Mouse (Mus musculus) liver, embryonic 13.5 days (tissue): ENCODE measurements around the gene Palld. TPM values are rescaled to one million over a fixed set of nuclear protein-coding genes. Genes with fewer than 3 reads are reported as not detected.

Source experiments
- ATAC-seq: fragments of 200-750 bp; cut with Nextera tagmentation; 2 replicates; pipeline ENCODE4 v1.8.0; 2017; ENCODE audit warnings: low read depth, mild to moderate bottlenecking, moderate number of reproducible peaks, moderate library complexity
- DNase-seq: peaks from one replicate; pipeline ENCODE4 v3.0.0; 2022
- H3K27ac ChIP-seq: fragments of 300-500 bp; sonication (generic); 2 replicates; pipeline ENCODE4 v1.5.1; 2015; ENCODE audit warnings: moderate library complexity, mild to moderate bottlenecking, inconsistent platforms
- H3K27me3 ChIP-seq: fragments of 300-500 bp; sonication (generic); 2 replicates; pipeline ENCODE4 v1.6.1; 2015; ENCODE audit warnings: mild to moderate bottlenecking, inconsistent platforms
- H3K36me3 ChIP-seq: fragments of 300-500 bp; sonication (generic); 2 replicates; pipeline ENCODE4 v1.6.1; 2015; ENCODE audit warnings: mild to moderate bottlenecking, inconsistent platforms
- H3K4me1 ChIP-seq: fragments of 300-500 bp; sonication (generic); replicated peaks from 2 replicates; pipeline ENCODE4 v1.6.1; 2015; ENCODE audit warnings: inconsistent platforms
- H3K4me2 ChIP-seq: fragments of 300-500 bp; sonication (generic); 2 replicates; pipeline ENCODE4 v1.6.1; 2015; ENCODE audit warnings: inconsistent platforms, mild to moderate bottlenecking, moderate library complexity
- H3K4me3 ChIP-seq: fragments of 300-500 bp; sonication (generic); replicated peaks from 2 replicates; pipeline ENCODE4 v1.5.1; 2015; ENCODE audit warnings: mild to moderate bottlenecking, inconsistent platforms
- H3K9ac ChIP-seq: fragments of 300-500 bp; sonication (generic); 2 replicates; pipeline ENCODE4 v1.6.1; 2015; ENCODE audit warnings: mild to moderate bottlenecking, inconsistent platforms
- H3K9me3 ChIP-seq: fragments of 300-500 bp; sonication (generic); replicated peaks from 2 replicates; pipeline ENCODE4 v1.6.1; 2016; ENCODE audit warnings: inconsistent platforms
- WGBS: fragments of 180-500 bp; shearing (Covaris S2); methylation state at CpG from one replicate; pipeline ENCODE4 v1.1.7; 2015; ENCODE audit not compliant: insufficient replicate concordance; 5-methylcytosine and 5-hydroxymethylcytosine counted together
- polyA plus RNA-seq: library from polyadenylated mRNA; unstranded; fragments of >200 nt; fragmentation: Nextera tagmentation; extraction: Ambion mirVana; gene quantifications from 2 replicates; pipeline ENCODE4 v1.2.1, GENCODE M21; 2015

Palld gene
- polyA plus RNA-seq, 1 experiment from 2014 or later = 5.6 TPM

GRCm38 (mm10) chr8:61596889-61597288, 305.6 kb downstream of the Palld start:
- no peaks in the 10 kb centered on the region for H3K36me3 ChIP-seq
- DNase-seq (no peak), ATAC-seq (no peak)
- H3K4me2 ChIP-seq = no peak overlapping the region
- H3K9ac ChIP-seq = no peak overlapping the region
- WGBS = 55% methylated on average over 3 of the region's 3 CpGs
- H3K4me1 ChIP-seq = no peaks in the 10 kb centered on the region
- H3K27me3 ChIP-seq = no peaks in the 10 kb centered on the region
- H3K9me3 ChIP-seq = no peaks in the 10 kb centered on the region
- H3K4me3 ChIP-seq = no peak overlapping the region
- H3K27ac ChIP-seq = no peak overlapping the region

- H3K4me2 ChIP-seq = peak overlapping the region; percentile 65
- DNase-seq = no peak
- peaks cover 10% of the 10 kb centered on the region for H3K4me1 ChIP-seq
- peak; percentile 16; the same call in 1 of the 2 replicates for ATAC-seq
- no peak overlapping the region for H3K4me3 ChIP-seq
- H3K9me3 ChIP-seq = no peaks in the 10 kb centered on the region
- H3K36me3 ChIP-seq = no peaks in the 10 kb centered on the region
- H3K27me3 ChIP-seq = peaks cover 19% of the 10 kb centered on the region
- 27% methylated on average over 8 of the region's 8 CpGs for WGBS
- H3K9ac ChIP-seq = no peak overlapping the region
- no peak overlapping the region for H3K27ac ChIP-seq
Observed at GRCm38 (mm10) chr8:61591446-61591845, 311.0 kb downstream of the Palld start.

- H3K36me3 ChIP-seq = no peaks in the 10 kb centered on the region
- H3K27ac ChIP-seq = peak overlapping the region; percentile 34; the same call in 1 of the 2 replicates
- peak overlapping the region; percentile 58 for H3K4me3 ChIP-seq
- no peaks in the 10 kb centered on the region for H3K9me3 ChIP-seq
- peak overlapping the region; percentile 65 for H3K4me2 ChIP-seq
- ATAC-seq (peak; percentile 80), DNase-seq (peak; percentile 57)
- H3K9ac ChIP-seq = peak overlapping the region; percentile 67
- WGBS = under 1% methylated on average over 35 of the region's 35 CpGs
- peaks cover 10% of the 10 kb centered on the region for H3K4me1 ChIP-seq
- H3K27me3 ChIP-seq = peaks cover 19% of the 10 kb centered on the region
Observed at GRCm38 (mm10) chr8:61590551-61591431, 311.7 kb downstream of the Palld start.

- 17% methylated on average over 11 of the region's 11 CpGs for WGBS
- H3K36me3 ChIP-seq = no peaks in the 10 kb centered on the region
- peaks cover 19% of the 10 kb centered on the region for H3K27me3 ChIP-seq
- peaks cover 14% of the 10 kb centered on the region for H3K4me1 ChIP-seq
- H3K9me3 ChIP-seq = no peaks in the 10 kb centered on the region
- DNase-seq (no peak), ATAC-seq (peak; percentile 50)
- H3K9ac ChIP-seq = no peak overlapping the region
- peak overlapping the region; percentile 65 for H3K4me2 ChIP-seq
- peak overlapping the region; percentile 58 for H3K4me3 ChIP-seq
- no peak overlapping the region for H3K27ac ChIP-seq
Observed at GRCm38 (mm10) chr8:61589972-61590391, 312.5 kb downstream of the Palld start.

- no peak overlapping the region for H3K27ac ChIP-seq
- DNase-seq = no peak
- peaks cover 20% of the 10 kb centered on the region for H3K4me1 ChIP-seq
- no peak overlapping the region for H3K4me3 ChIP-seq
- ATAC-seq = no peak
- WGBS = 55% methylated on average over 1 of the region's 1 CpGs
- H3K36me3 ChIP-seq = no peaks in the 10 kb centered on the region
- H3K9me3 ChIP-seq = no peaks in the 10 kb centered on the region
- peaks cover 19% of the 10 kb centered on the region for H3K27me3 ChIP-seq
- no peak overlapping the region for H3K9ac ChIP-seq
- H3K4me2 ChIP-seq = no peak overlapping the region
Observed at GRCm38 (mm10) chr8:61588336-61588735, 314.2 kb downstream of the Palld start.

GRCm38 (mm10) chr8:61587731-61588130, 314.8 kb downstream of the Palld start:
- Histone ChIP-seq H3K27me3 (peaks cover 19% of the 10 kb centered on the region), H3K4me1 (peaks cover 20% of the 10 kb centered on the region), H3K4me3 (no peak overlapping the region), H3K9me3 (no peaks in the 10 kb centered on the region), H3K9ac (no peak overlapping the region), H3K4me2 (no peak overlapping the region), H3K27ac (no peak overlapping the region), H3K36me3 (no peaks in the 10 kb centered on the region)
- no peak for ATAC-seq
- DNase-seq = no peak
- WGBS = 43% methylated on average over 3 of the region's 3 CpGs

GRCm38 (mm10) chr8:61586529-61586928, 316.0 kb downstream of the Palld start:
- H3K27ac ChIP-seq = no peak overlapping the region
- H3K4me3 ChIP-seq = no peak overlapping the region
- 15% methylated on average over 3 of the region's 3 CpGs for WGBS
- H3K4me1 ChIP-seq = peaks cover 20% of the 10 kb centered on the region
- no peaks in the 10 kb centered on the region for H3K36me3 ChIP-seq
- H3K27me3 ChIP-seq = peaks cover 19% of the 10 kb centered on the region
- no peaks in the 10 kb centered on the region for H3K9me3 ChIP-seq
- no peak for ATAC-seq
- no peak overlapping the region for H3K4me2 ChIP-seq
- no peak for DNase-seq
- H3K9ac ChIP-seq = no peak overlapping the region

GRCm38 (mm10) chr8:61585746-61586145, 316.7 kb downstream of the Palld start:
- Histone ChIP-seq H3K36me3 (no peaks in the 10 kb centered on the region), H3K27me3 (peaks cover 14% of the 10 kb centered on the region), H3K4me3 (no peak overlapping the region), H3K27ac (no peak overlapping the region), H3K4me2 (no peak overlapping the region), H3K9me3 (no peaks in the 10 kb centered on the region), H3K9ac (no peak overlapping the region), H3K4me1 (peaks cover 13% of the 10 kb centered on the region; the same call in 1 of the 2 replicates)
- ATAC-seq (no peak), DNase-seq (no peak)
- 50% methylated on average over 3 of the region's 3 CpGs for WGBS

GRCm38 (mm10) chr8:61584714-61585383, 317.6 kb downstream of the Palld start:
- 23% methylated on average over 5 of the region's 5 CpGs for WGBS
- Histone ChIP-seq H3K4me1 (0 out of 2 replicates have a peak, but pooled peaks cover 10% of the 10 kb centered on the region), H3K4me2 (no peak overlapping the region), H3K27me3 (peaks cover 7% of the 10 kb centered on the region), H3K9ac (no peak overlapping the region), H3K4me3 (no peak overlapping the region), H3K27ac (no peak overlapping the region), H3K36me3 (no peaks in the 10 kb centered on the region), H3K9me3 (no peaks in the 10 kb centered on the region)
- DNase-seq (no peak), ATAC-seq (0 out of 2 replicates have a peak, but pooled peaks have one; percentile 31)

- Histone ChIP-seq H3K9ac (no peak overlapping the region), H3K4me2 (no peak overlapping the region), H3K27ac (no peak overlapping the region), H3K4me1 (0 out of 2 replicates have a peak, but pooled peaks cover 10% of the 10 kb centered on the region), H3K4me3 (no peak overlapping the region), H3K27me3 (no peaks in the 10 kb centered on the region), H3K9me3 (no peaks in the 10 kb centered on the region), H3K36me3 (no peaks in the 10 kb centered on the region)
- 70% methylated on average over 8 of the region's 8 CpGs for WGBS
- DNase-seq (no peak), ATAC-seq (no peak)
Observed at GRCm38 (mm10) chr8:61582547-61582946, 319.9 kb downstream of the Palld start.

GRCm38 (mm10) chr8:61581259-61581658, 321.2 kb downstream of the Palld start:
- DNase-seq = no peak
- 67% methylated on average over 5 of the region's 5 CpGs for WGBS
- Histone ChIP-seq H3K9ac (no peak overlapping the region), H3K4me1 (0 out of 2 replicates have a peak, but pooled peaks cover 10% of the 10 kb centered on the region), H3K36me3 (no peaks in the 10 kb centered on the region), H3K4me2 (no peak overlapping the region), H3K9me3 (no peaks in the 10 kb centered on the region), H3K27ac (no peak overlapping the region), H3K27me3 (no peaks in the 10 kb centered on the region), H3K4me3 (no peak overlapping the region)
- ATAC-seq = no peak
